Mouse (Mus musculus) liver, embryonic 14.5 days (tissue): ENCODE measurements around the gene Pnpla6. TPM values are rescaled to one million over a fixed set of nuclear protein-coding genes. Genes with fewer than 3 reads are reported as not detected.

Source experiments
- ATAC-seq: fragments of 200-750 bp; cut with Nextera tagmentation; 2 replicates; pipeline ENCODE4 v1.8.0; 2017; ENCODE audit warnings: moderate number of reproducible peaks, mild to moderate bottlenecking, moderate library complexity; ENCODE audit not compliant: insufficient read depth
- DNase-seq, 3 experiments: peaks; one replicate each; pipeline ENCODE4 v3.0.0-alpha.2; 2012 to 2013; ENCODE audit warnings: low read depth in 3 of 3, low spot score in 3 of 3
- H3K27ac ChIP-seq: fragments of 300-500 bp; sonication (generic); 2 replicates; pipeline ENCODE4 v1.5.1; 2014; ENCODE audit warnings: moderate library complexity, mild to moderate bottlenecking, control low read depth, inconsistent platforms
- H3K27me3 ChIP-seq: fragments of 300-500 bp; sonication (generic); 2 replicates; pipeline ENCODE4 v1.6.1; 2014; ENCODE audit warnings: mild to moderate bottlenecking, low read length, moderate library complexity; ENCODE audit not compliant: control insufficient read depth, insufficient read depth
- H3K36me3 ChIP-seq: fragments of 300-500 bp; sonication (generic); replicated peaks from 2 replicates; pipeline ENCODE4 v1.6.1; 2014; ENCODE audit warnings: low read depth; ENCODE audit not compliant: control insufficient read depth, insufficient read depth
- H3K4me1 ChIP-seq, 2 experiments: fragments of 200-500 bp in 1 of 2; fragments of 300-500 bp in 1 of 2; sonication (generic) in 1 of 2; replicated peaks; 2 replicates each; pipeline ENCODE4 v1.6.1; 2012 to 2014; ENCODE audit warnings: antibody characterized with exemption in 1 of 2, inconsistent platforms in 1 of 2, low read length in 1 of 2; ENCODE audit not compliant: control insufficient read depth in 2 of 2, insufficient read depth in 2 of 2
- H3K4me2 ChIP-seq: fragments of 300-500 bp; sonication (generic); 2 replicates; pipeline ENCODE4 v1.6.1; 2014; ENCODE audit warnings: low read depth, mild to moderate bottlenecking, control low read depth, moderate library complexity
- H3K4me3 ChIP-seq, 2 experiments: fragments of 200-500 bp in 1 of 2; fragments of 300-500 bp in 1 of 2; sonication (generic) in 1 of 2; 2 replicates each; pipeline ENCODE4 v1.5.1; 2012 to 2014; ENCODE audit warnings: low read depth in 2 of 2, low read length in 2 of 2, mild to moderate bottlenecking in 2 of 2, control low read depth in 1 of 2, inconsistent platforms in 1 of 2, moderate library complexity in 1 of 2; ENCODE audit not compliant: insufficient read depth in 1 of 2
- H3K9ac ChIP-seq: fragments of 300-500 bp; sonication (generic); replicated peaks from 2 replicates; pipeline ENCODE4 v1.6.1; 2014; ENCODE audit warnings: mild to moderate bottlenecking, control low read depth, moderate library complexity
- H3K9me3 ChIP-seq: fragments of 300-500 bp; sonication (generic); 2 replicates; pipeline ENCODE4 v1.6.1; 2016; ENCODE audit warnings: low read length, mixed read lengths; ENCODE audit not compliant: control insufficient read depth
- CTCF ChIP-seq: IDR thresholded peaks from 2 replicates; pipeline ENCODE4 v1.5.1; 2016; ENCODE audit warnings: antibody characterized with exemption, low read depth, control low read depth
- EP300 ChIP-seq: IDR thresholded peaks from 2 replicates; pipeline ENCODE4 v1.6.1; 2016; ENCODE audit warnings: antibody characterized with exemption, low read depth
- WGBS: fragments of 180-500 bp; shearing (Covaris S2); extraction: QIAGEN DNeasy Blood & Tissue Kit; methylation state at CpG from one replicate; pipeline ENCODE4 v1.1.7; 2014; ENCODE audit not compliant: insufficient replicate concordance; 5-methylcytosine and 5-hydroxymethylcytosine counted together
- polyA plus RNA-seq, 2 experiments: library from polyadenylated mRNA; depleted of rRNA in 1 of 2; stranded (reverse) in 1 of 2; unstranded in 1 of 2; fragments of >200 nt; fragmentation: Nextera tagmentation in 1 of 2; extraction: Ambion mirVana in 1 of 2; gene quantifications; 2 replicates each; pipeline versions ENCODE4 v1.2.1 to v1.2.3; 2012 to 2014

Gene Pnpla6
- polyA plus RNA-seq, 2 experiments, result 6.5 to 14.2 TPM

DNA sequence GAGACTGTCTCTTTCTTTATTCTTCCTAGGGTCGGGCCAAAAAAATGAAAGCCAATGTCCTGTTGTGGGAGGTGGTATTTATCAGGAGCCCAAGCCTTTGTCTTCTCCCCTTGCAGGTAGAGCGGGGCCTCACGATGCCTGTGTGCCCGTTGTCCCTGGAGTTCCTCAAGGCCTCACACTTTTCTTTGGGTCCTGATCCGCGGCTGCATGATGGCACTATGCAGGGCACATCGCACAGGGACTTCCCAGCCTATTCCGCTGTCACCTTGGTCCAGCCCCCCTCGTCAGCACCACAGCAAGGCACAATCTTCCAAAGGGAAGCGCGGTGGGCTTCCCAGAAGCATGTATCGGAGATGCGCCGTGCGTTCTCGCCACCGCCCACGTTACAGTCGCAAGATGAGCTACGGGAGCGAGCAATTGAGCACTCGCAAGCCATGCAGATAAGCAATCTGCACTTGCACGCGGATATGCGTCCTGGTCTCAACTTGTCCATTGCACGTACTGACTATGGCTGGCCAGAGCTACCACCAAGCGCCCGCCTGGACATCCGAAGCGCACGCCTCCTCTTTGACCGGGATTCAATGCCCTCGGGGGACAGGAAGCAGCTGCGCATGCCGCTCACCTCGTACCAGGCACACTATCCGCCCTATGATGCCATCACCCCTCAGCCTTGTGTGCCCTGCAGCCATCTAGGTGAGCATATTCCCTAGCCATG, 39.3 kb upstream of the Pnpla6 start:
- ATAC-seq, result no peak
- 21% methylated on average over 37 of the region's 37 CpGs for WGBS

DNA sequence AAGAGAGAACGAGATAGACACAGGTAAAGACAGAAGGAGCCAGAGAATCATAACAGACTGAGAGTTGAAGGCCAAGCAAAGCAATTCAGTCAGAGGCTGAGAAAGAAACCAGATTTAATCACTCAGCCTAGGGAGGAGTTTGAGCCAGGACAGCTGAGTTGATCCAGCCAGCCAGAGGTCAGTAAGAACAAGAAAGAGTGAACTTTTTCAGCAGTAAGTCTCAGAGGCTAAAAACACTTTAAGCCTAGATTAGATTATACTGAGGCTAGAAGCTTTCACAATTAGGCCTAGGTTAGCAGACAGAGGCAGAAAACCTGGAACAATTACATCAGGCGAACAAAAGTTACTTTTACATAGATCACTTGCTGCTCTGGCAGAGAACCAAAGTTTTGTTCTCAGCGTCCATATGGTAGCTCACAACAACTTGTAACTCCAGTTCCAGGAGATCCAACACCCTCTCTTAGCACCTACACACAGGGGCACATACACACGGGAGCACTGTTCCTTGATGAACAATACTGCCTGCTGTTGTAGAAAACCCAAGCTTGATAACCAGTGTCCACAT, 34.9 kb upstream of the Pnpla6 start:
- ATAC-seq, result no peak
- Histone ChIP-seq H3K9me3 (no peaks in the 10 kb centered on the region), H3K4me3 (no peak overlapping the region), H3K9ac (no peak overlapping the region), H3K27ac (no peak overlapping the region), H3K36me3 (no peaks in the 10 kb centered on the region), H3K4me2 (no peak overlapping the region), H3K27me3 (no peaks in the 10 kb centered on the region; the same call in 1 of the 2 replicates), H3K4me1 (peaks cover 0 to 5% of the 10 kb centered on the region in 2 experiments; a peak in 1 of 4 replicates)
- TF ChIP-seq EP300 (no peak), CTCF (no peak)
- WGBS, result 46% methylated on average over 4 of the region's 4 CpGs
- no peak for DNase-seq

More for the DNA sequence above, 39.3 kb upstream of the Pnpla6 start:
- Histone ChIP-seq H3K4me3 (no peak overlapping the region), H3K4me2 (peak overlapping the region; percentile 23; the same call in 1 of the 2 replicates), H3K36me3 (no peaks in the 10 kb centered on the region), H3K4me1 (no peaks in the 10 kb centered on the region), H3K9ac (no peak overlapping the region), H3K9me3 (no peaks in the 10 kb centered on the region), H3K27me3 (no peaks in the 10 kb centered on the region), H3K27ac (no peak overlapping the region)
- TF ChIP-seq CTCF (no peak), EP300 (no peak)
- DNase-seq, result no peak

DNA sequence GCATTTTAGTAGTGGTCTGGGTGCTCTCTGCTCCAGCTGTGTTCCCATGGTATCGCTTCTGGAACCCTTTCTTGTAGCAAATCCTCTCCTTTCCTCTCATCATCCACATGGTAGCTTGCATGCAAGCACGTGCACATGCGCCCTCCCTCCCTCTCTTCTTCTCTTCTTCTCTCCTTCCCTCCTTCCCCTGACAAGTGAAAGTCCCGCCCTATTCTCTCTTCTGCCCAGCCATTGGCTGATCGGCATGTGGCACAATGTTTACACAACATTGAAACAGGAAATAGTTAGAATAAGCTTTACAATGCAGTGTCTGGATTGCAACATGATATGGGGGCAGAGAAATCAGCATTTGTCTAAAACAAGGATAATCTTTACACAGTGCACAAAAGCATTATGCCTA, 33.6 kb upstream of the Pnpla6 start:
- no peak overlapping the region for H3K27ac ChIP-seq
- H3K4me1 ChIP-seq, result peaks cover 0 to 5% of the 10 kb centered on the region in 2 experiments; a peak in 1 of 4 replicates
- no peaks in the 10 kb centered on the region for H3K9me3 ChIP-seq
- DNase-seq, result peak in 1 of 3 experiments; percentile 38
- no peak for ATAC-seq
- WGBS, result 44% methylated on average over 5 of the region's 5 CpGs
- no peak overlapping the region for H3K4me3 ChIP-seq
- H3K9ac ChIP-seq, result no peak overlapping the region
- no peaks in the 10 kb centered on the region; the same call in 1 of the 2 replicates for H3K27me3 ChIP-seq
- no peak overlapping the region for H3K4me2 ChIP-seq
- H3K36me3 ChIP-seq, result no peaks in the 10 kb centered on the region
- TF ChIP-seq EP300 (no peak), CTCF (no peak)

DNA sequence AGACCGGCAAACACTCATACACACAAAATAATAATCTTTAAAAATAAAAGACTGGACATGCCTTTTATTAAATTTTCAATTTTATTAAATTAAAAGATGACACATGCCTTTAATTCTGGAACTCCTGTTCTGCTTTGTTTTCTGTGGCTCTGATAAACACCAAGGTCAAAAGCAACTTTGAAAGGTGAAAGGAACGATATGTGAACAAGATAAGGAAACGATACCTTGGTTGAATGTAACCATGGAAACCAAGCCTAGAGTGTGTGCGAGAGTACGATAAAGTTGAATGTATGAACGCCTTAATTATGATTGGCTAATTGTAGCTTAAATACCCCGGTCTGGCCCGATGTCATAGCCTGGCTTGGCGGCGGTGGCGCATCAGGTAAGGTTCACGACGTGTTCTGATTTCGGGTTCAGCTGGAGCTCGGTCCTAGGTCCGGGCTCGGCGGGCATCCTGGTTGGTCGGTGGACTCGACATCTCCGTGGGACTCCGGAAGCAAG, 32.9 kb upstream of the Pnpla6 start:
- no peak overlapping the region for H3K9ac ChIP-seq
- H3K36me3 ChIP-seq, result no peaks in the 10 kb centered on the region
- H3K27me3 ChIP-seq, result no peaks in the 10 kb centered on the region; the same call in 1 of the 2 replicates
- no peak overlapping the region for H3K4me2 ChIP-seq
- no peaks in the 10 kb centered on the region for H3K9me3 ChIP-seq
- H3K4me3 ChIP-seq, result no peak overlapping the region
- TF ChIP-seq EP300 (no peak), CTCF (no peak)
- no peak for ATAC-seq
- WGBS, result 71% methylated on average over 22 of the region's 22 CpGs
- peaks cover 0 to 5% of the 10 kb centered on the region in 2 experiments; a peak in 1 of 4 replicates for H3K4me1 ChIP-seq
- peak in 1 of 3 experiments; percentile 67 for DNase-seq
- H3K27ac ChIP-seq, result no peak overlapping the region

DNA sequence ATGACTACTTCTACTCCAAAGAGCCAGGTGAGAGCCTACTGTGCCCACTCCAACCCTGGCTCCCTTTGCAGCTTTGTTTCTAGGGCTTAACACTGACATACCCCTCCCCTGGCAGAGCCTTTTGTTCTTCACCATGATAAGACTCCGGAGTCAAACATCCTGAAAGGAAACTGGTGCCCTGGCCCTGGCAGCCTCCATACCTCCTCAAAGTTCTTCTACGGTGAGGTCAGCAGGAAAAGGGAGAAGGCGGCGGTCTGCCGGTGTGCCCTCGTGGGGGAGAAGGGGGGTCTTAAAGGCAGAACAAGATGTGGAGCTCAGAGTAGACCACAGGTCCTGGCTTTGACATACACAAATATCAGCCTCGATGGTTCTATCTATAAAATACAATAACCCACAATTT, 31.6 kb upstream of the Pnpla6 start:
- H3K4me2 ChIP-seq, result no peak overlapping the region
- no peaks in the 10 kb centered on the region for H3K9me3 ChIP-seq
- no peaks in the 10 kb centered on the region for H3K36me3 ChIP-seq
- H3K4me1 ChIP-seq, result peaks cover 0 to 5% of the 10 kb centered on the region in 2 experiments; a peak in 1 of 4 replicates
- H3K27me3 ChIP-seq, result no peaks in the 10 kb centered on the region; the same call in 1 of the 2 replicates
- TF ChIP-seq CTCF (no peak), EP300 (no peak)
- H3K27ac ChIP-seq, result no peak overlapping the region
- 20% methylated on average over 7 of the region's 7 CpGs for WGBS
- H3K4me3 ChIP-seq, result no peak overlapping the region
- no peak overlapping the region for H3K9ac ChIP-seq
- ATAC-seq (no peak), DNase-seq (no peak)
